Mouse (Mus musculus) gastrocnemius, adult 8-10 months (tissue): ENCODE data around the gene Dapk1. TPM values are rescaled to one million over a fixed set of nuclear protein-coding genes. Genes with fewer than 3 reads are reported as not detected.

Experiments used
- DNase-seq, 2 experiments: peaks; one replicate each; pipeline ENCODE4 v3.0.0; 2022; ENCODE audit warnings: low spot score in 2 of 2
- total RNA-seq, 4 experiments: library from RNA; stranded (reverse); gene quantifications; 2 replicates each; pipeline ENCODE4 v1.2.4; 2022

Gene Dapk1
- total RNA-seq, 4 experiments from 2014 or later, result 1.1 to 3.1 (median 2.3) TPM

DNA sequence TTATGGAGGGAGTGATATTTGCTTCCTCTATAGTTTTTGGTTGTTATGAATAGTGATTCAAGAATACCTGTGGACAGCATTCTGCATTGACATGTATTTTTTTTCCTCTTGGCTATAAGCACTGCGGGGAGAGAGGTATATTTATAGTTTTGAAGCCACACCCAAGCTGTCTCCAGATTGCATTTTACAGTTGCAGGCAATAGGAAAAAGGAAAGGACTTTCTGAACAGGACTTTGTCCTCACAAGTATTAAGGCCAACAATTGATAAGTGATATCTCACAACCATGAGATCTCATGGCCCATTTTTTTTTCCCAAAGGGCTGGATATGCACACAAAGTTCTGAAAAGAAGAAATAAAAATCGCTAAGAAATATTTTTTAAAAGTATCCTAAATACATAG lies 207.9 kb downstream of the Dapk1 start:
- no peak for DNase-seq

DNA sequence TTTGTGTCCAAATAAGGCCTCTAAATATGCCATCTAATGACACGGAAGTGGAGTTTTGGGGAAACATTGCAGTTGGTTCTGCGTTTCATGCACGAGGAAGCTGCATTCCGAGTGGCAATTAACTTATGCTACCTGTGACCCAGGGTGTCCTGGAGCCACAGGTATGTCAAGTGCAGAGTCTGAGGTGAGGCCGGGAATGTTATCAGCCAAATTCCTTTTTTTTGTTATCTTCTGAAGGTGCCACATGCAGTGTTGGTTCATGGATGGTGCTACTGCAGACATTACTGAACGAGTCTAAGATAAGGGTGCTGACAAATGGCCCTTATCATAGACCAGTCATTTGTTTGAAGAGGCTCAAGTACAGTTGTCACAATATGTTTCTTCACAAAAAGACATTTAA lies 211.0 kb downstream of the Dapk1 start:
- no peak for DNase-seq

Other genes with a start within 250 kb of the Dapk1 start
- not detected for gene BC051665, start 184.4 kb downstream of the Dapk1 start, total RNA-seq
- gene Ctsll3, start 200.9 kb downstream of the Dapk1 start, total RNA-seq, result not detected